Mouse (Mus musculus) frontal cortex, adult (tissue): ENCODE measurements around the gene Acot13.
A peak's percentile ranks its signal among the peaks of the same experiment; 100 is the strongest.
"Not testable (repeated sequence)": the region's sequence is repeated elsewhere in the genome, so short reads cannot be mapped to it uniquely, and the experiment has no call there.

ENCODE experiments used
- ATAC-seq: cut with Nextera tagmentation; 2 replicates; pipeline ENCODE4 v1.9.2; 2017; ENCODE audit warnings: mild to moderate bottlenecking, moderate library complexity, mixed read lengths; ENCODE audit not compliant: low TSS enrichment

The Acot13 gene

GRCm38 (mm10) chr13:24786014-24786490 is 45.3 kb downstream of the Acot13 start:
- ATAC-seq: peak; percentile 86

- no peak for ATAC-seq
These were observed 49.4 kb downstream of the Acot13 start for GRCm38 (mm10) chr13:24781916-24782315.

- ATAC-seq: no peak
These were observed 52.5 kb downstream of the Acot13 start for GRCm38 (mm10) chr13:24778706-24779380.

- peak; percentile 53 for ATAC-seq
These were observed 53.3 kb downstream of the Acot13 start for GRCm38 (mm10) chr13:24778026-24778425.

DNA sequence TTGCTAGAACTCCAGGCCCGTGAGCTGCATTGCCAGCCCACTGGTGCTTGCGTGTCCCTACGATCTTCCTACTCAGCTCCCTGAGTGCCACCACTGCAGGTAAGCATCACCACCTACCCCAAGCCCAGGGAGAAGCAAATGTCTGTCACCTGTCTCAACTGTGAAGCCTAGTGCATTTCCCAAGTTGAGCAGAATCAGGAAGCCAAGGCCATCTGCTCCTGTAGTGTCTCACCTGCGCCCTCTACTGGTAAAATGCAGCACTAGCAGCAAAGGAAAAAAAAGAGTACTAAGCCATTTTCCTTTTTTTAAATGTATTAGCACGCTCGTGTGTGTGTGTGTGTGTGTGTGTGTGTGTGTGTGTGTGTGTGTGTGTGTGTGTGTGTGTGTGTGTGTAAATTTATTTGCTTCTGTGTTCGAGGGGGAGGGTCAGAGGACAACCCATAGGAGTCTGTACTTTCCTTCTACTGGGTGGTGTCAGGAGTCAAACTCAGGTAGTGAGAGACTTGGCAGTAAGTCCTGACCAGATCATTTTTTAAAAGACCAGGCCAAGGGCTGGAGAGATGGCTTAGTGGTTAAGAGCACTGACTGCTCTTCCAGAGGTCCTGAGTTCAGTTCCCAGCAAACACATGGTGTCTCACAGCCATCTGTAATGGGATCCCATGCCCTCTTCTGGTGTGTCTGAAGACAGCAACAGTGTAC is 55.0 kb downstream of the Acot13 start:
- peak; percentile 87 for ATAC-seq

- ATAC-seq: not testable (repeated sequence)
These were observed 59.9 kb downstream of the Acot13 start for GRCm38 (mm10) chr13:24771482-24771881.
